Mouse (Mus musculus) neutrophil, adult 5-6 weeks (primary cell): ENCODE measurements around the gene Prmt9. TPM values are rescaled to one million over a fixed set of nuclear protein-coding genes. Genes with fewer than 3 reads are reported as not detected.
A peak's percentile ranks its signal among the peaks of the same experiment; 100 is the strongest.

ENCODE experiments used
- ATAC-seq: fragments of 151-379, 151-347 bp; 2 replicates; pipeline ENCODE4 v1.8.0; 2017; ENCODE audit warnings: mild to moderate bottlenecking, moderate TSS enrichment; ENCODE audit not compliant: insufficient number of reproducible peaks, poor library complexity, low FRiP score, severe bottlenecking; ENCODE audit errors: extremely low read depth
- total RNA-seq: library from RNA; stranded (forward); fragments of 200-1000 nt; gene quantifications from 2 replicates; pipeline ENCODE4 v1.2.3, GENCODE M21; 2017

The Prmt9 gene
- total RNA-seq: 24.3 and 27.5 TPM in 2 replicates

DNA sequence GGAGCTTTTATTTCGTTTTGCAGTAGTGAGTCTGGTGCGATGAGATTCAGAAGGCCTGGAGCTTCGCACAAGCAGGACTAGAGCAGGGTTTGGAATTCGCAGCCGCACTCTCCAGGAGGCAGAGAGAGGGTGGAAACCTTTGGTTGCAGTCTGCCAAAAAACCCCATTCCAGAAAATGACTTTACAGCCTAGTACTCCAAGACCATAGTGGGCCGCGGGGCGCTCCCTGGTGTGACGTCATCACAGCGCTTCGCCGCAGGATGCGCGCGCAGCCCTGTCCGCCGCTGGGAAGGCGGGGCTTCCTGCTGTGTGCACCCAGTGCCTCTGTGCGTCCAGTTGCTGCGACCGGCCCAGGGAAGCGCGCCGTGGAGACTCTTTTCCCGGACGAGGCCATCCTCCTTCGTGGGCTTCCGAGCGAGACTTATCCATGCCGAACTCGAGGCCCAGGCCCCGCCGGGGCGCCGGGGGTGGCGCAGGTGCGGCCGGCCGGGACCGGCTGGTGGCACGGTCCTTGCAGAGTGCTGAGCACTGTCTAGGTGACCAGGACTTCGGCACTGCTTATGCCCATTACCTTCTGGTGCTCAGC, at the start of gene Prmt9:
Prmt9 (plus strand) TSS at position 277 of the 586 bp plus-strand sequence.
- peak; percentile 77 for ATAC-seq

DNA sequence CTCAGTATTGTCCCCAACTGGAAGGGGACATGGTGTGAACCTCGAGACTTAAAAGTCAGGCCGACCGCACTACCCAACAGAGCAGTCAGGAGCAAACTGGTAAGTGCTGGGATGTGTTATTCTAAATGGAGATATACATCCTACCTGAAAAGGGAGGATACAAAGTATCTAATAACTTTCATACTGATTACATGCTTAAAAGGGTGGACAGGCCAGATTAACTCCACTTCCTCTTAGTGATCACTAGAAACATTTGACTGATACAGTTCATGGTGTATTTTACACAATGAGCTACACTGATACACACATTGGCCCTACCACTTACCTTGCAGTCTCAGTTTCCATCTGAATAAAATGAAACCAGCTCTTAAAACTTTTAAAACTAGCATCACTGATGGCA, 48.9 kb upstream of the Prmt9 start:
- ATAC-seq: no peak

DNA sequence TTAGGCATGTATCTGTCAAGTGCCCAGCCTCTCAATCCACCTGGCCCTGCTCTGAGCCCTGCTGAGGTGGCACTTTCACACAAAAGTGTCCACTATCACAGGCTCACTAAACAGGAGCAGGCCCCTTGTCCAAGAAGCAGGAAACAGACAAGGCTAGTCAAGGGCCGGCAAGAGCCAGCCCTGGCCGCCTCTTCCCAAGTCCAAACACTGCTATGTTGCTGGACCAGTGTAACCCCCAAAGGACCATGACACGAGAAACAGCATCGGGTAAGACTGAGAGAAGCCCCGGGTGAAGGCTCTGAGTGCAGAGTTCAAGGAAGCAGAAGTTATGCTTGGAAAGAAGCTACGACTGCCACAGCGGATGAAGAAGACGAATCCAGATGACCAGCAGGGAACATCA, 48.1 kb upstream of the Prmt9 start:
- ATAC-seq: no peak

DNA sequence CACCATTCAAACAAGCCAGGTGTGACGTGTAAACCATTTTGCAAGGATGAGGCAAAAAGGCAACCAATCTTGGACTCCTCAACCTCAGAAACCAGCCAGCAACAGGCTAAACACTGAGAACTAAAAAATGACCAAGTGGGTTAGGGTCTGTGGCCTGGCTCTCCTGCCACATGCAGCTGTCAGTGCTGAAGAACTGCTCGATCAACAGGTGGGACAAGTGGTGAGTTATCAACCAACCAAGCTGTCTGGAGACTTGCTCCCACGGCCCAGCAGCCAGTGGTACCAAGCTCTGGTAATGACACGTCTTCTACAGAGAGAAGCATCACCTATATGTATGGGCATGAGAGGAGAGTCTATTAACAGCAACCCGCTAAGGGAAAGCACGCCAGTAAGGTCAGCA, 46.6 kb upstream of the Prmt9 start:
- ATAC-seq: no peak

DNA sequence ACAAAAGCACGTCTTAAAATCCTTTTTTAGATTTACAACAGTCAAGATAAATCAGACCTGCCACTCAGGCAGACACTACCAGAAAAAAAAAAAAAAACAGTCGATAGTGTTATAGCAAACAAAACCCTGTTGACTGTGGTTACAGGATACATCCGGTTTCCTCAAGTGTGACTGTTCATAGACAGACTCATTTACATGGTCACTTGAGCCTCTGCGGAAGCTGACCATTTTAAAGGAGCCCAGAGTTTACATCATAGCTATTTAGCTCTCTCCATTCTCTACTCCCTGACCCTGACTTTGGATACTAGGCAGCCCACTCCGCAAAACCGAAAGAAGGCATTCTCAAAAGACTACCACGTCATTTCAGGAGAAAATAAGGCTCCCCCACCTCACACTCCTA, 42.7 kb upstream of the Prmt9 start:
- no peak for ATAC-seq

DNA sequence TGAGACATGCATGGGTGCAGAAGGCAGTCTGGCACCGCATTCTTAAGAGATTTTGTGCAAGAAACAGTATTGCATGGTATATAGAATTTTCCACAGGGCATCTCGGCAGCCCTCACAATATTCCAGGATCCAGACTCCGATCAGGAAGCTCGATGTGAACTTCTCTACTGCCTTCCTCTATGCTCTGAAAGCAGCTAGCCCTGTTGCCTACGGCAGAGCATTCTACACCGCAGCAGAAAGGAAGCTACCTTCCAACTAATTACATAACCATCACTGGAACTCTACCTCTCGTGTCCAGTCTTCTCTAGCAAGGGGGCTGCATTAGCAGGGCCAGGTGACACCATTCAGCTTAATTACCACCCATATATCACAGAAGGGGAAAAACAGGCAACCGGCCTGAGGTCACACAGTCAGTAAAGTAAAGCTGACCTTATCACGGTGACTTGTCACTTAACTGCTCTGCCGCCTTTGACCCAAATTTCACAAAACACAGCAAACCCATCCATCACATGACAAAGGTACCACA, 41.6 kb upstream of the Prmt9 start:
- no peak for ATAC-seq

DNA sequence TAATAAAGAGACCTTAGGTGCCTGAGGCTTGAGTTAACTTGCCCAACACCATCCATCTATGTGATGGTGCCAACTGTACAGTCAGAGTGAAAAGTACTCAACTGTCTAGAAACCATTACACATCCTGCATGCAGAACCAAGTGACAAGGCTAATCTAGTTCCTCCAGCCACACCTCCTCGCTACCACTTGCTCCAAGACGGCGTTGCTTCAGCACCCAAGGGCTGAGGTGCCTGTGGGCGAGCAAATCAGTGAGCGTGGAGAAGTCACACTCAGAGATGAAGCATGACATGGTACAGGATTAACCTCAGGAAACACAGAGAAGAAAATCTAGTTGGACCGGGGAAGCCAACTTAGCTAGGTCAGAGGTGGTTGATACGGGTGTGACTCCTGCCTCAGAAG, 40.2 kb upstream of the Prmt9 start:
- peak; percentile 50; the same call in 1 of the 2 replicates for ATAC-seq

DNA sequence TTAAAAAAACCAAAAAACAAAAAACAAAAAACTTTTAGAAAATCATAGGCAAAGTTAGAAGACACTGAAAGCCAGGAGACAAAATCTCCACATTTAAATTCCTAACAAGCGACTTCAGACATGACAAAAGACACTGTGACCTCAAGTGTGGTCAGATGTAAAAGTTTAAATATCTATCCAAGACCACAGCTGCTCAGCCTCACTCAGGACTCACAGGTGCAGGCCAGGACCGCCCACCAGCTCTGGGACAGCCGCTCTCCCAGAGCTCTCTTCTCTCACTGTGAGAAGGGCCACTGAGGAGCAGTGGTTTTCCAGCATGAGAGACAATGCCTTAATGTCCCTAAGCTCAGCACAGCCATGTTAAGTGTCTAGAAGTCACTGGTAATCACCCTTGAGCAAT, 38.8 kb upstream of the Prmt9 start:
- ATAC-seq: no peak

DNA sequence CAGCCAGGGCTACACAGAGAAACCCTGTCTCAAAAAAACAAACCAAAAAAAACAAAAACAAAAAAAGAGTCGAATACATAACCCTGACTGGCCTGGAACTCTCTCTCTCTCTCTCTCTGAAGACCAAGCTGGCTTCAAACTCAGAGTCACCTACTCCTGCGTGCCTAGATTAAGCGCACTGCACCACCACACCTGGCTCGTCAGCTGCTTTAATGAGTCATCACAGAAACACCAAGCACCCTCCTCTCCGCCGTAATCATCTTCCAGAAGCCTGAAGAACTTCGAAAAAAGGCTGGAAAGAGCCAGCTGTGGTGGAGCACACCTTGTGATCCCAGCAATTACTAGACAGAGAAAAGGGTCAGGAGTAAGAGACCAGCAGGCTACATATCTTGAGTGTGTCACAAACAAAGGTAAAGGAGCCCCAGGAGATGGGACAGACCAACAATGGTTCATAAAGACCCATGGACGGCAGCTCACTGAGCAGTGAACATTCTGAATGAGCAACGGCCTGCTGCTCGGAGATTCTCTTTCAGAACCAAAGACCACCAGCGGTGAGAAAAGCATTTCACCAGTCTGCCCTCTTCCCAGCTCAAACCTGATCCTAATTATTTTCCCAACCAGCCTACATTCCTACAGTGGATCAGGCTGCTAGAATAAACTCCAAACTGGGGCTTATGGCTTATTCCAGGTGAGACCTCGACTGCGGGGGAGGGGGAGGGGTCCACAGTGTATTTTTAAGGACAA, 37.3 kb upstream of the Prmt9 start:
- no peak for ATAC-seq

DNA sequence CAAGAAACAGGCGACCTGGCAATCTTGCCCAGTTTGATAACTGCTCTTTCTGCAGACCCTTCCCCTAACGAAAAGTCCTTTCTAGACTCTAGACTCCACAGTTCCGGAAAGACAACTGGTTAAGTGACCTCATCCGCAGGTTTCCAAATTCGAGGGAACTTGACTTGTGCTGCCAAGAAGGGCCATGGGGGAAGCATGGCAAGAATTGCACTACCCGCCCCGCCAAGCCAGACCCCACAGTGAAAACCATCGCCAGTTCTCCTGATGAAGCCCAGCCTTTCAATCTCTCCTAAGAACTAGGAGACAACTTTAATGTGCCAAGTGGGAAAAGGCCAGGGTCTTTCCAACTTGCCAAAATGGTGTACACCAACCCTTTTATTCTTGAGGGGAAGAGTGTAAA, 34.0 kb upstream of the Prmt9 start:
- no peak for ATAC-seq

DNA sequence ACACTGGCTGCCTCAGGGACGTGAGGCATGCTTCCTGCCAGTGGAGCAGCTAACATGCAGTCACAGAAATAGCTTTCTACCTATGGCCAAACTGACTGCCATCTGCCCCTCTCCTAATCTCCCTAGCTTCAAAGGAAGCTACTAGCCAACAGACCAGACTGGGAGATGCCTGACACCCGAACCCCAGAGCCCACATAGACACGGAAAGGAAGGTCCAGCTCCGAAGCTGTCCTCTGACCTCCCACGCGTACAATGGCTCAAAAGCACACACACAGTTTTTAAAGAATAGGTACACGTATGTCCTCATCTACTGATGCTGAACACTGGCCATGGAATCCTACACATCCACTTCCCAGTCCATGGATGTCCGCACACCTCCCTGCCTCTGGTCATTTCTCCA, 33.4 kb upstream of the Prmt9 start:
- no peak for ATAC-seq

DNA sequence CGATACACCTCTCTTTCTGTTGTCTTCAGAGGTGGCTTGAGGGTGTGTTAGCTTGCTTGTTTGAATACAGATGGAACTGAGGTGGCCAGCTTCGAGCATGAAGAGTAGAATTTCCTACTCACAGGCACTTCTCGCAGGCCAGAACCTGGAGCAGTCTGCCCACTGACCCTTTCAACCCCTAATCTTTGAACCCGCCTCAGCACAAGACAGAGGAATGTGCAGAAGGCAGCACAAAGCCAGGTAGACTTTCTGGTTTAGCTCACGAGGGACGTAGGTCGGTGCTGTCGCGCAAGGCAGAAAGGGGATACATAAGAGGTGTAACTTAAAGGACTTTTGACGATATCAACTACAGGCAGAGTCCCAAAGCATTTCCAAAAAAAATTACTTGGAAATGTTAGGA, 32.4 kb upstream of the Prmt9 start:
- no peak for ATAC-seq

DNA sequence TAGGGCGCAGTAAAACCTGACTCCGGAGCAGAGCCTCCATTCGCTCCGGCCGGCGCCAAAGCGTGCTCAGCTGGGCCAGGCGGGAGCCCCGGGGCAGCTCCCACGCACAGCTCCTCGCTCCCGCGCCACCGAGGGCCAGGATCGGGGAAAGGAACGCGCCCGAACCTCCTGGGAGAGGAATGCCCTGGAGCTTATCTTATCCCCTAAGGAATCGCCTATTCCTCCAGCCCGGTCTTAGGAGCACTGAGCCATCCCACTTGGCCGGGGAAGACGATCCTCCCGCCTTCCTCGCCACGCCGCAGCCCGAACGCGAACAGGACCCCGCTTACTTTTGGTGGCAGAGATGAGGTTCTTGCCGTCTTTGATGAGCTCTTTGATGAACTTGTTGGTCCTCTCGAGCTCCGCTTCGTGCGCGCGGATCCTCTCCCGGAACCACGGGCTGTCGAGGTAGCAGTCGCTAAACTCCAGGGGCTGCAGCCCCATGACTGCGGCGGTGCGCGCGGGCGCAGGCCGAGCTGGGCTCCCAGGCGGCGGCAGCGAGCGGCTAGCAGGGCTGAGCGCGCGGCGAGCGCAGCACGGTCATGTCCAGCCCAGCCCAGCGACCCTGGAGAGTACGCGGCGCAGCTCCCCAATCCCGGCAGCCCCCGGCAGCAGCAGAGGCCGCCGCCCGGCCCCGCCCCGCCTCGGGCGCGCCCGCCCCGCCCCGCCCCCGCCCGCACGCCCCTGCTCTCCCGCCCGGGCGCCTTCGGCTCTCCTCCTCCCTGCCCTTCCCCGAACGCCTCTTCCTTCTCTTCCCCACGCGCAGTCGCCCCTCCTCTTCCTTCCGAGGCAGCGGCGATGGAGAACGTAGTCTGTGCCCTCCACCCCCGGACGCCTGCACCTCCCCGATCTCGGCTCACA, 31.6 kb upstream of the Prmt9 start, which contains the start of gene Arhgap10:
Arhgap10 (minus strand) TSS at position 653 of the 900 bp plus-strand sequence.
- ATAC-seq: peak; percentile 50

DNA sequence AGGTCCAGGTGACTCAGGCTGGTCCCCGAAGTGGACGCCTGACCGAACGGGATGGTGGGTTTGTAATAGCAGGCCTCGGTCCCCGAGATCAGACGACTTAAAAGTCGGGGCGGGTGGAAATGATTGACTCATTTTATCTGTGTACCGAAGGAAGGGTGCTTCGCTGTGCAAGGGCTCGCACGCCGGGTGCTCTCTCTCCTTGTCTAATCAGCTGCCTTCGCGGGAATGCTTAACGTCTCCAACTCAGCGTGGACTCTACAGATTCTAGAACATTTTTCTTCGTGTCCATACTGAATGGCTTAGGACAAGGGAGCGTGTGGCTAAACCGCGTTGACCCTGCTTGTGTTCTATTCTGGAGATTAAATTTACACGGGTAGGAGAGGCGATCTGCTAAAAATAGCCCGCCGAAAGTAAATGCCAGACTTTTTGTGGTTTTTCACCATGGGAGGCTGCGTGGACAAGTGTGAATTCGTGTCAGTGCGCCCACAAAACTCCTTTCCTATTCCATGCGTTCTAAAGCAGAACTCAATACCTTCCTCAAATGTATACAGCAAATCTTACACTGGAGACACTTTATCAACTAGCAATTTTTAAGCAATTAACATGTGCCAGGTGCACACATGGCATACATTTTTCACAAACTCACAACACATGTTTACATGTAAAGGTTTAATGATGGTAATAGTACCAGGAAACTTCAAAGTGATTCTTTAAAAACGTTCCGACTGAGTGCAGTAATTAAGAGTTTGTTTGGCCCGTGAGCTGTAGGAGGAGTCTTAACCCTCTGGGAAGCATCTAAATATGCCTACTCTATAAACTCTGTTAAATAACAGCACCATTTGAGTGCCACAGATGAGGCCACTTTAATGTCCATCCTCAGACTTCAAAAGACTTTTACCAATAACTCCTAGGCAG, 30.7 kb upstream of the Prmt9 start:
- no peak for ATAC-seq

DNA sequence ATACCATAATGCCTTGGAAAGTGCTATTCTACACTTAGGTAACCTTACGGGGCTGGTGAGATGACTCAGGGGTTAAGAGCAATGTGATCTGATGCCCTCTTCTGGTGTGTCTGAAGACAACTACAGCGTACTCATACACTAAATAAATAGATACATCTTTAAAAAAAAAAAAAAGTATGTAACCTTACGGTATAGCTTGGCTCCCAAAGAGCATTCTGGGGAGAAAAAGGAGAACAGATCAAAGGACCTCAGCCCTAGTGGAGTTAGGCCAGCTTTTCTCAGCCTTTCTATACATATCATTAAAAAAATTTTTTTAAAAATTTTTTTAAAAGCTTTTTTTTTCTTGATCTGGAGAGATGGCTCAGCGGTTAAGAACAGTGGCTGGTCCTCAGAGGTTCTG, 28.6 kb upstream of the Prmt9 start:
- ATAC-seq: no peak

DNA sequence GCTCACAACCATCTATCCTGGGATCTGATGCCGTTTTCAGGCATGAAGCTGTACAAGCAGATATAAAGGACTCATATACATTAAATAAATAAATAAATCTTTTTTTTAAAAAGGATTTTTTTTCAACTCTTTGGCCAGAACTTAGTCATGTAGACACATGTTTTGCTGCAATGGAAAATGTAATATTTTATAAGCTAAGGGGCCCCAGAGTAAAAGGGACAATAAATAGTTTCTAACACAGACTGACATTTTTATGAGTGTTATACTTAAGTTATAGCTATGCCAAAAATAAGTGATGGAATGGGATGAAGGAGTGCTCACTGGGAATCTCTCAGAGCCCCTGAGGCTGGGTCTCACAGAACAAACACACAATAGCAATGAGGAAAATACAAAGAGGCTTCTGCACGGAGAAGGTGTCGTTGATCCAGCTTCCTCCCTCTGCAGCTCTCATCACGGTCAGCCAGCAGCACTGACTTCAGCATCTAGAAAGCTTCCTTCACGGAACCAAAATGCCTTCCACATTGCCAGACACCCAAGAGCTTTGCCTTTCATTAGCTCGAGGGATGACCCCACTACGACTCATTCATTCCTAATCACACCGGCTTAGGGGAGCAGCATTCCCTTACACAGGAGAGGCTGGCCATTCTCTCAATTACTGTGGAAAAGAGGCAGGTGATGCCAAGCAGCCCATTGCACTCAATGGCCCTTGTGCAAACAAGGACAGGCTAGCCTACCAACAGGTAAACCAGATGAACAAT, 28.0 kb upstream of the Prmt9 start:
- ATAC-seq: no peak

DNA sequence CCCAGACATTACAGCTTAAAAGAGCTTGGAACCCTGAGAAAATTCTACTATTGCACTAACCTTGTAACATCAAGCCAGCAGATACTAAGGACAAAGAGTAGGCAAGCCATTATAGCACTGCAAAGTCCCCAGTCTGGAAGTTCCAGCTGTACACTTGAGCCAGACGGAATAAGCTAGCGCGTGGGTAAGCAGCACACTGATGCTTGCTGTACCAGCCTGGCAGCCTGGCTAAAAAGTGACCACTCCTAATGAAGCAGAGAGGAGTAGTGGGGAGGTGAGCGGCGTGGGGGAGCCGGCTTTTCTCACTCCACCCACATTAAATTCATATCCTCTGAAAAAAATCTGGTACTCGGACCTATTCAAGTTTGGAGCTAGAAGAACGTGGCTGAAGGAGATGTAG, 26.2 kb upstream of the Prmt9 start:
- no peak for ATAC-seq

DNA sequence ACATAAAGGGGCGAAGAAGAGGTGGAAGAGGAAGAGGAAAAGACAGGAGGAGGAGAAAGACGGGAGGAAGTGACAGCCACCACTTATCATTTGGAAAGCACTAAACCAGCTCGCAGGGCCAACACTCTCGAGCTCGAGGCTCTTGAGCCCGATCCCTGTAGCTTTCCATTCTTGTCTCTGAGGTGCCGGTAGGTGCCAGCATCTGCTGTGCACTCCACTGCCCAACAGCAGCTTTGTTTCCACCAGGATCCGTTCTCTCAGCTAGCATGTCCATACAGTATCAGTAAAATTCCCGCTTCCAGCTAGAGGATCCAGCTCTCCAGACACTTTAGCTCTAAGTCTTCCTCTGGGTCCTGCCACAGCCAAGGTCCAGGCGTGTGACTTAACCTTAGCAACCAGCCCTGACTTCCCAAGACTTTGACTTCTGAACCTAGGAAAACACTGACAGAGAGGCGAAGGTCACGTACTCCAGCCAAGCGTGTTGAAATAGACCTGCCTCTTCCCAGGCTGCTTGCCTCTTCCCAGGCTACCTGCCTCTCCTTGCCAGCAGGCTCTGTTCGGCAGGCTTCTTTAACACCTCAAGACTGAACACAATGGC, 25.1 kb upstream of the Prmt9 start:
- ATAC-seq: no peak
